15 mouse cellular contexts compared by ENCODE assay signal in the genomic region with DNA sequence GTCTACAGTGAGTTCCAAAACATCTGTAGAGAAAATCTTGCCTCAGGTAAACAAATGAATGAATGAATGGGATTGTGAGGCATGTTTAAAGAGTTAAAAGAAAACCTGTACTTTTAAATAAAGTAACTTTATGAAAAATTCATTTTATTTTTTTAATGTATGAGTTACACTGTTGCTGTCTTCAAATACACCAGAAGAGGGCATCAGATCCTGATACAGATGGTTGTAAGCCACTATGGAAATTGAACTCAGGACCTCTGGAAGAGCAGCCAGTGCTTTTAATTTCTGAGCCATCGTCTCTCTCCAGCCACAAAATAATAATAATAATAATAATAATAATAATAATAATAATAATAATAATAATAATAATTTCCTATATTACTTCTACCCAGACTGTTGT. TPM values are rescaled to one million over a fixed set of nuclear protein-coding genes. Genes with fewer than 3 reads are reported as not detected.
DNase-seq lines count a peak whose midpoint lies in the region; ATAC-seq and TF ChIP-seq lines count a peak whose summit lies in the region.
"Had no signal": no experiment of that assay in that cellular context is flagged by ENCODE, and none has a peak within 500 bp of the region (broad histone marks: within the 10 kb centered on the region; RNA-seq: fewer than 3 reads in every experiment).

No protein-coding gene starts in this region.

- TF ChIP-seq RAD21 in CH12.LX (IDR thresholded peaks at IDR 0.05; ENCODE audit: low read depth, low read length): peak; percentile 44

- no peak overlapping the region for H3K9ac ChIP-seq in CH12.LX (ENCODE audit: insufficient read depth, low read depth)
- H3K9ac ChIP-seq in liver, embryonic 16.5 days (ENCODE audit: low read depth, low read length): no peak overlapping the region
- H3K9ac ChIP-seq: midbrain, embryonic 15.5 days had no signal

- no peak for ATAC-seq in liver, embryonic 16.5 days (ENCODE audit: low read depth)
- ATAC-seq: forebrain, embryonic 14.5 days; midbrain, embryonic 15.5 days had no signal

- H3K4me3 ChIP-seq in layer of hippocampus, adult 2 months: no peak overlapping the region
- H3K4me3 ChIP-seq in CH12.LX (replicated peaks in 1 of 3; ENCODE audit: low read depth in 2 of 3, low read length in 2 of 3, poor library complexity in 1 of 3): no peak overlapping the region
- peak overlapping the region; percentile 82 for H3K4me3 ChIP-seq in liver, embryonic 16.5 days (ENCODE audit: low read depth, low read length)
- H3K4me3 ChIP-seq: limb, embryonic 10.5 days; midbrain, embryonic 15.5 days had no signal

- TF ChIP-seq POLR2A in CH12.LX (IDR thresholded peaks at IDR 0.05; ENCODE audit: low read depth, low read length): no peak

- no peak for TF ChIP-seq EP300 in CH12.LX (IDR thresholded peaks at IDR 0.05; ENCODE audit: low read length)

- TF ChIP-seq CTCF in layer of hippocampus, adult 2 months (conservative IDR thresholded peaks at IDR 0.05): peak; percentile 70
- peak in 1 of 2 experiments; percentile 60; a peak in 2 of 4 replicates for TF ChIP-seq CTCF in CH12.LX (conservative IDR thresholded peaks at IDR 0.05 in 1 of 2, IDR thresholded peaks at IDR 0.05 in 1 of 2; ENCODE audit: low read depth in 2 of 2, low read length in 2 of 2)

- in situ Hi-C loops in CH12.LX (cut with MboI; ENCODE audit: low pct_ligation_motif_present, low pct_unique_long_range_greater_than_20kb, low sequenced_read_pairs): no loop called here

- H3K27ac ChIP-seq in layer of hippocampus, adult 2 months: no peak overlapping the region
- no peak overlapping the region for H3K27ac ChIP-seq in CH12.LX (ENCODE audit: insufficient read depth, low read depth)
- no peak overlapping the region; the same call in 1 of the 2 replicates for H3K27ac ChIP-seq in liver, embryonic 16.5 days (ENCODE audit: low read length)
- H3K27ac ChIP-seq: limb, embryonic 10.5 days; midbrain, embryonic 15.5 days had no signal

- no peaks in the 10 kb centered on the region for H3K27me3 ChIP-seq in CH12.LX (replicated peaks)
- no peaks in the 10 kb centered on the region for H3K27me3 ChIP-seq in liver, embryonic 16.5 days (ENCODE audit: control insufficient read depth, insufficient read depth, low read depth, low read length)
- H3K27me3 ChIP-seq: midbrain, embryonic 15.5 days had no signal

- H3K79me2 ChIP-seq in CH12.LX (replicated peaks; ENCODE audit: control insufficient read depth, extremely low read depth, insufficient read depth, poor library complexity, severe bottlenecking): peaks cover 39% of the 10 kb centered on the region

- no peak overlapping the region for H3K4me2 ChIP-seq in CH12.LX (ENCODE audit: insufficient read depth, low read depth, poor library complexity, severe bottlenecking)
- peak overlapping the region; percentile 80; the same call in 1 of the 2 replicates for H3K4me2 ChIP-seq in liver, embryonic 16.5 days (ENCODE audit: low read depth, low read length)
- H3K4me2 ChIP-seq: midbrain, embryonic 15.5 days had no signal

- dilution Hi-C loops in CH12.LX (cut with MboI; ENCODE audit: extremely low pct_ligation_motif_present, extremely low pct_unique_long_range_greater_than_20kb, low sequenced_read_pairs): no loop called here

- peaks cover 29 to 54% of the 10 kb centered on the region in 2 experiments for H3K36me3 ChIP-seq in CH12.LX (replicated peaks in 1 of 2; ENCODE audit: control insufficient read depth in 1 of 2, insufficient read depth in 1 of 2, low read length in 1 of 2)
- H3K36me3 ChIP-seq in liver, embryonic 16.5 days (ENCODE audit: control insufficient read depth, insufficient read depth): peaks cover 42% of the 10 kb centered on the region
- H3K36me3 ChIP-seq: midbrain, embryonic 15.5 days had no signal

- H3K9me3 ChIP-seq in CH12.LX (replicated peaks; ENCODE audit: low read length): no peaks in the 10 kb centered on the region
- H3K9me3 ChIP-seq in liver, embryonic 16.5 days (replicated peaks; ENCODE audit: control insufficient read depth, low read length): no peaks in the 10 kb centered on the region
- H3K9me3 ChIP-seq: limb, embryonic 10.5 days; midbrain, embryonic 15.5 days had no signal

- peaks cover 5 to 26% of the 10 kb centered on the region in 2 experiments; a peak in 3 of 4 replicates for H3K4me1 ChIP-seq in CH12.LX (ENCODE audit: control insufficient read depth in 1 of 2, insufficient read depth in 2 of 2)
- peaks cover 29% of the 10 kb centered on the region for H3K4me1 ChIP-seq in liver, embryonic 16.5 days (ENCODE audit: control insufficient read depth, low read depth, low read length)

- 58% methylated on average over 1 of the region's 1 CpGs for WGBS in liver, embryonic 16.5 days (ENCODE audit: insufficient replicate concordance)

- DNase-seq in layer of hippocampus, adult 2 months (ENCODE audit: low spot score in 2 of 2): no peak
- no peak for DNase-seq in layer of hippocampus, adult 8-10 months (ENCODE audit: low spot score in 2 of 2)
- DNase-seq in 416B (ENCODE audit: low read depth) (peak; percentile 26), CH12.LX (ENCODE audit: extremely low read depth) (no peak)
- no peak for DNase-seq in urinary bladder, postnatal 4 days (ENCODE audit: low spot score in 2 of 2)
- DNase-seq in urinary bladder, postnatal 25 days (ENCODE audit: low spot score): no peak
- DNase-seq: adrenal gland, adult 2 months; cerebellum, postnatal 25 days; heart, postnatal 4 days; lung, adult 2 months; thymus, adult 2 months had no signal

TF ChIP-seq in CH12.LX, 34 proteins besides CTCF, POLR2A, EP300 and RAD21:
- TF ChIP-seq NRF1 (IDR thresholded peaks at IDR 0.05; ENCODE audit: low read depth, low read length) (no peak), BHLHE40 (IDR thresholded peaks at IDR 0.05; ENCODE audit: low read depth, low read length) (no peak), SIN3A (IDR thresholded peaks at IDR 0.05; ENCODE audit: low read length) (no peak), SMC3 (IDR thresholded peaks at IDR 0.05; ENCODE audit: low read depth, low read length) (peak; percentile 39; the same call in 1 of the 2 replicates), MXI1 (IDR thresholded peaks at IDR 0.05; ENCODE audit: low read depth, low read length) (no peak)

RNA-seq across cellular contexts. Expression of gene Prdx3, which starts 3.9 kb away (rescaled TPM):
- 10 to 100 TPM; 73.5 to 75.2 TPM for total RNA-seq in layer of hippocampus, adult 2 months (2021)
- total RNA-seq in layer of hippocampus, adult 8-10 months (2022): 10 to 100 TPM; 76.1 to 84.6 (median 81.3) TPM
- total RNA-seq in CH12.LX (2012; rRNA removed) (180 and 210 TPM in 2 replicates), CH12.LX (2014; rRNA removed) (414 and 427 TPM in 2 replicates)
- 230 and 246 TPM in 2 replicates for polyA plus RNA-seq in CH12.LX (2012; ENCODE audit: insufficient read length, low read depth)
- 326 and 354 TPM in 2 replicates for polyA plus RNA-seq in liver, embryonic 16.5 days (2015; fragmentation: Nextera tagmentation; extraction: Ambion mirVana)

RNA-seq across cellular contexts. Expression of gene Sfxn4, which starts 9.2 kb away (rescaled TPM):
- total RNA-seq in layer of hippocampus, adult 2 months (2021): 10 to 100 TPM; 14.3 to 16.9 TPM
- 10 to 100 TPM; 14.2 to 22.2 (median 17.4) TPM for total RNA-seq in layer of hippocampus, adult 8-10 months (2022)
- total RNA-seq in CH12.LX (2012; rRNA removed) (1.9 and 2.2 TPM in 2 replicates), CH12.LX (2014; rRNA removed) (3.5 and 3.9 TPM in 2 replicates)
- polyA plus RNA-seq in CH12.LX (2012; ENCODE audit: insufficient read length, low read depth): 3.1 and 3.8 TPM in 2 replicates
- 0.76 and 0.81 TPM in 2 replicates for polyA plus RNA-seq in liver, embryonic 16.5 days (2015; fragmentation: Nextera tagmentation; extraction: Ambion mirVana)

RNA-seq across cellular contexts. Expression of gene Grk5, which starts 19.1 kb away (rescaled TPM):
- 10 to 100 TPM; 10.4 to 11.5 TPM for total RNA-seq in layer of hippocampus, adult 2 months (2021)
- total RNA-seq in layer of hippocampus, adult 8-10 months (2022): 10 to 100 TPM in 3 of 4 experiments, 1 to 10 TPM in 1; 7.7 to 12.0 (median 11.9) TPM
- total RNA-seq in CH12.LX (2012; rRNA removed) (5.7 and 7.7 TPM in 2 replicates), CH12.LX (2014; rRNA removed) (7.4 and 7.6 TPM in 2 replicates)
- 11.5 and 12.7 TPM in 2 replicates for polyA plus RNA-seq in CH12.LX (2012; ENCODE audit: insufficient read length, low read depth)
- polyA plus RNA-seq in liver, embryonic 16.5 days (2015; fragmentation: Nextera tagmentation; extraction: Ambion mirVana): 0.56 and 0.72 TPM in 2 replicates

RNA-seq across cellular contexts. Expression of gene Fam45a, which starts 59.1 kb away (rescaled TPM):
- 10 to 100 TPM; 42.7 to 47.7 TPM for total RNA-seq in layer of hippocampus, adult 2 months (2021)
- total RNA-seq in layer of hippocampus, adult 8-10 months (2022): 10 to 100 TPM; 43.2 to 54.7 (median 48.6) TPM
- total RNA-seq in CH12.LX (2012; rRNA removed) (16.2 TPM in 2 replicates), CH12.LX (2014; rRNA removed) (24.4 and 29.8 TPM in 2 replicates)
- polyA plus RNA-seq in CH12.LX (2012; ENCODE audit: insufficient read length, low read depth): 27.3 and 35.2 TPM in 2 replicates
- 21.0 and 21.1 TPM in 2 replicates for polyA plus RNA-seq in liver, embryonic 16.5 days (2015; fragmentation: Nextera tagmentation; extraction: Ambion mirVana)
